10 mouse cellular contexts compared by ENCODE assay signal in genomic region chr9:111562217-111562988, GRCm38 (mm10).
DNase-seq lines count a peak whose midpoint lies in the region; ATAC-seq lines count a peak whose summit lies in the region.
"Had no signal": no experiment of that assay in that cellular context is flagged by ENCODE, and none has a peak within 500 bp of the region (broad histone marks: within the 10 kb centered on the region; RNA-seq: fewer than 3 reads in every experiment).

No protein-coding gene starts in this region.

- H3K27ac ChIP-seq in kidney, embryonic 16.5 days (ENCODE audit: low read length) = peak overlapping the region; percentile 46
- H3K27ac ChIP-seq in limb, embryonic 10.5 days = 0 out of 2 replicates have a peak overlapping the region, but pooled peaks have one; percentile 32
- H3K27ac ChIP-seq: heart, adult 2 months had no signal

- whole genome bisulfite sequencing in kidney, embryonic 16.5 days = 20% methylated on average over 19 of the region's 19 CpGs
- WGBS in limb, embryonic 10.5 days = 68% methylated on average over 19 of the region's 19 CpGs

- peaks cover 15% of the 10 kb centered on the region for H3K4me1 ChIP-seq in kidney, embryonic 16.5 days (ENCODE audit: insufficient read depth, low read length)
- H3K4me1 ChIP-seq in limb, embryonic 10.5 days = peaks cover 14% of the 10 kb centered on the region

- H3K9ac ChIP-seq in kidney, embryonic 16.5 days (replicated peaks; ENCODE audit: low read length) = no peak overlapping the region

- peak; percentile 20 to 27 for DNase-seq in cerebellum, postnatal 10 days
- no peak for DNase-seq in cerebellum, adult 9-11 months
- DNase-seq in kidney, postnatal 25 days = no peak
- no peak for DNase-seq in limb, embryonic 10.5 days (ENCODE audit: low spot score)
- peak; percentile 3 for DNase-seq in lung, postnatal 36 days
- no peak for DNase-seq in embryo, embryonic 11 days
- no peak for DNase-seq in MN1 (ENCODE audit: low spot score)

- H3K4me3 ChIP-seq in kidney, embryonic 16.5 days (ENCODE audit: low read length) = no peak overlapping the region
- no peak overlapping the region for H3K4me3 ChIP-seq in limb, embryonic 10.5 days
- H3K4me3 ChIP-seq: heart, adult 2 months; myocyte had no signal

- H3K4me2 ChIP-seq in kidney, embryonic 16.5 days (replicated peaks; ENCODE audit: low read depth, low read length) = peak overlapping the region; percentile 23; the same call in 1 of the 2 replicates

- no peaks in the 10 kb centered on the region for H3K36me3 ChIP-seq in kidney, embryonic 16.5 days (ENCODE audit: insufficient read depth, low read length)
- no peaks in the 10 kb centered on the region for H3K36me3 ChIP-seq in limb, embryonic 10.5 days

- ATAC-seq in kidney, embryonic 16.5 days (ENCODE audit: low FRiP score, low TSS enrichment) = peak; percentile 78

- no peaks in the 10 kb centered on the region for H3K9me3 ChIP-seq in kidney, embryonic 16.5 days (ENCODE audit: low read length)
- no peaks in the 10 kb centered on the region for H3K9me3 ChIP-seq in limb, embryonic 10.5 days (replicated peaks)

- no peaks in the 10 kb centered on the region for H3K27me3 ChIP-seq in kidney, embryonic 16.5 days (ENCODE audit: insufficient read depth, low read length)
- no peaks in the 10 kb centered on the region for H3K27me3 ChIP-seq in limb, embryonic 10.5 days (ENCODE audit: low read depth, poor library complexity, severe bottlenecking)

Comparison
In these comparisons a context has a peak if more than half of its experiments do, and no peak if none do; other contexts are left out.
1. DNase-seq: peak in cerebellum, postnatal 10 days (2 of 2) and lung, postnatal 36 days (single experiment); none in cerebellum, adult 9-11 months (single experiment), kidney, postnatal 25 days (0 of 2), limb, embryonic 10.5 days (single experiment), embryo, embryonic 11 days (single experiment) and MN1 (single experiment).